Comparison of ENCODE assay signal across 18 mouse cellular contexts in genomic region chr14:60411229-60411628, GRCm38 (mm10). TPM values are rescaled to one million over a fixed set of nuclear protein-coding genes. Genes with fewer than 3 reads are reported as not detected.
DNase-seq lines count a peak whose midpoint lies in the region; ATAC-seq and TF ChIP-seq lines count a peak whose summit lies in the region.
"Had no signal": no experiment of that assay in that cellular context is flagged by ENCODE, and none has a peak within 500 bp of the region (broad histone marks: within the 10 kb centered on the region; RNA-seq: fewer than 3 reads in every experiment).

No protein-coding gene starts in this region.

- H3K9me3 ChIP-seq in forebrain, embryonic 12.5 days: no peaks in the 10 kb centered on the region
- no peaks in the 10 kb centered on the region for H3K9me3 ChIP-seq in forebrain, embryonic 10.5 days
- no peaks in the 10 kb centered on the region for H3K9me3 ChIP-seq in forebrain, embryonic 14.5 days (replicated peaks; ENCODE audit: control insufficient read depth, low read length)
- H3K9me3 ChIP-seq: embryonic facial prominence, embryonic 10.5 days; kidney, embryonic 15.5 days had no signal

- H3K9ac ChIP-seq in forebrain, embryonic 12.5 days: no peak overlapping the region
- H3K9ac ChIP-seq in forebrain, embryonic 14.5 days (ENCODE audit: low read length): no peak overlapping the region
- H3K9ac ChIP-seq: kidney, embryonic 15.5 days; lung, embryonic 14.5 days had no signal

- H3K27ac ChIP-seq in forebrain, embryonic 12.5 days: peak overlapping the region; percentile 9
- H3K27ac ChIP-seq in forebrain, embryonic 10.5 days: no peak overlapping the region
- no peak overlapping the region for H3K27ac ChIP-seq in left cerebral cortex, adult 2 months
- peak overlapping the region; percentile 84; the same call in 1 of the 2 replicates for H3K27ac ChIP-seq in forebrain, embryonic 14.5 days (ENCODE audit: low read depth, low read length)
- H3K27ac ChIP-seq: embryonic facial prominence, embryonic 10.5 days; kidney, embryonic 15.5 days had no signal

- WGBS in forebrain, embryonic 12.5 days: 71% methylated on average over 6 of the region's 6 CpGs
- WGBS in forebrain, embryonic 10.5 days: 88% methylated on average over 6 of the region's 6 CpGs
- 50% methylated on average over 6 of the region's 6 CpGs for WGBS in forebrain, embryonic 14.5 days

- no peak overlapping the region for H3K4me3 ChIP-seq in forebrain, embryonic 12.5 days (replicated peaks)
- no peak overlapping the region for H3K4me3 ChIP-seq in forebrain, embryonic 10.5 days
- no peak overlapping the region for H3K4me3 ChIP-seq in left cerebral cortex, adult 2 months
- H3K4me3 ChIP-seq in forebrain, embryonic 14.5 days (ENCODE audit: low read depth, low read length): no peak overlapping the region
- H3K4me3 ChIP-seq: embryonic facial prominence, embryonic 10.5 days; erythroblast, embryonic 14.5 days; kidney, embryonic 15.5 days had no signal

- ATAC-seq in forebrain, embryonic 12.5 days (ENCODE audit: low FRiP score): no peak
- no peak for ATAC-seq in forebrain, embryonic 14.5 days
- ATAC-seq in megakaryocyte progenitor cell, adult 5-6 weeks (replicated peaks; ENCODE audit: poor library complexity): no peak

- peaks cover 49% of the 10 kb centered on the region for H3K4me1 ChIP-seq in forebrain, embryonic 12.5 days
- H3K4me1 ChIP-seq in forebrain, embryonic 10.5 days: peaks cover 36% of the 10 kb centered on the region
- peaks cover 56% of the 10 kb centered on the region for H3K4me1 ChIP-seq in forebrain, embryonic 14.5 days (ENCODE audit: control insufficient read depth, insufficient read depth, low read length)

- TF ChIP-seq CTCF in left cerebral cortex, adult 2 months (IDR thresholded peaks at IDR 0.05): no peak

- H3K27me3 ChIP-seq in forebrain, embryonic 12.5 days: no peaks in the 10 kb centered on the region
- no peaks in the 10 kb centered on the region for H3K27me3 ChIP-seq in forebrain, embryonic 10.5 days (ENCODE audit: poor library complexity, severe bottlenecking)
- no peaks in the 10 kb centered on the region for H3K27me3 ChIP-seq in forebrain, embryonic 14.5 days (replicated peaks; ENCODE audit: control insufficient read depth, insufficient read depth, low read length)
- H3K27me3 ChIP-seq: CH12.LX; kidney, embryonic 15.5 days had no signal

- intact Hi-C loops in left cerebral cortex, postnatal 4 days (cut with DNase I): no loop called here
- intact Hi-C loops in left cerebral cortex, adult 2 months (cut with DNase I): loop anchor here (10.0 kb wide), 1 partner anchor 284 kb away; no protein-coding TSS in a partner anchor

- no peak for DNase-seq in forebrain, embryonic 10.5 days (ENCODE audit: extremely low spot score, low spot score)
- DNase-seq in left cerebral cortex, postnatal 4 days: peak; percentile 79
- no peak for DNase-seq in left cerebral cortex, adult 2 months (ENCODE audit: extremely low spot score in 1 of 2, low spot score in 2 of 2)
- peak; percentile 72 to 78 for DNase-seq in cerebellum, adult 18-20 months
- peak; percentile 68 for DNase-seq in forebrain, embryonic 14.5 days (ENCODE audit: low spot score)
- DNase-seq in embryo, embryonic 11 days: no peak
- DNase-seq: adrenal gland, postnatal 10 days; heart, adult 18-20 months; lung, embryonic 14.5 days; right cerebral cortex, postnatal 14 days; thymus, postnatal 4 days had no signal

- no peaks in the 10 kb centered on the region for H3K36me3 ChIP-seq in forebrain, embryonic 12.5 days (replicated peaks)
- H3K36me3 ChIP-seq in forebrain, embryonic 10.5 days (replicated peaks): no peaks in the 10 kb centered on the region
- no peaks in the 10 kb centered on the region for H3K36me3 ChIP-seq in forebrain, embryonic 14.5 days (ENCODE audit: control insufficient read depth, insufficient read depth, low read length)
- H3K36me3 ChIP-seq: embryonic facial prominence, embryonic 10.5 days; kidney, embryonic 15.5 days had no signal

- H3K4me2 ChIP-seq in forebrain, embryonic 12.5 days: no peak overlapping the region
- no peak overlapping the region for H3K4me2 ChIP-seq in forebrain, embryonic 14.5 days (ENCODE audit: low read length)
- H3K4me2 ChIP-seq: kidney, embryonic 15.5 days; liver, embryonic 11.5 days; lung, embryonic 14.5 days had no signal

RNA-seq across cellular contexts. Expression of gene Amer2, which starts 38.2 kb away (rescaled TPM):
- 37.5 and 38.6 TPM in 2 replicates for polyA plus RNA-seq in forebrain, embryonic 12.5 days (2016; fragmentation: Nextera tagmentation; extraction: Ambion mirVana)
- 7.7 and 9.6 TPM in 2 replicates for polyA plus RNA-seq in forebrain, embryonic 10.5 days (2016; fragmentation: Nextera tagmentation; extraction: Ambion mirVana)
- 10 to 100 TPM; 55.6 to 59.1 TPM for total RNA-seq in left cerebral cortex, postnatal 4 days (2021)
- 10 to 100 TPM; 40.6 to 45.6 TPM for total RNA-seq in left cerebral cortex, adult 2 months (2021)
- polyA plus RNA-seq in forebrain, embryonic 14.5 days (2014; fragmentation: Nextera tagmentation; extraction: Ambion mirVana): 9.4 and 16.0 TPM in 2 replicates
- 0.37 and 0.49 TPM in 2 replicates for total RNA-seq in megakaryocyte progenitor cell, adult 5-6 weeks (2015)
- under 0.01 and 0.17 TPM in 2 replicates for total RNA-seq in megakaryocyte progenitor cell, adult 5-6 weeks (2017)
- total RNA-seq: CH12.LX; heart, adult 18-20 months had no signal
- polyA plus RNA-seq: erythroblast, embryonic 14.5 days had no signal

Comparison
In these comparisons a context has a peak if more than half of its experiments do, and no peak if none do; other contexts are left out.
1. H3K27ac ChIP-seq: peak in forebrain, embryonic 12.5 days (single experiment) and forebrain, embryonic 14.5 days (single experiment); none in forebrain, embryonic 10.5 days (single experiment) and left cerebral cortex, adult 2 months (single experiment).
2. DNase-seq: peak in left cerebral cortex, postnatal 4 days (single experiment), cerebellum, adult 18-20 months (2 of 2) and forebrain, embryonic 14.5 days (single experiment); none in forebrain, embryonic 10.5 days (single experiment), left cerebral cortex, adult 2 months (0 of 2) and embryo, embryonic 11 days (single experiment).
3. RNA of gene Amer2, which starts 38.2 kb away (total RNA-seq): 55.6 to 59.1 TPM in left cerebral cortex, postnatal 4 days and 40.6 to 45.6 TPM in left cerebral cortex, adult 2 months; under 0.01 to 0.49 TPM in megakaryocyte progenitor cell, adult 5-6 weeks; every median in the first group is over 10 times any median in the second.